Mouse (Mus musculus) yolk sac, embryonic 10.5 days (tissue): ENCODE results near the gene Hao1.

Source experiments
- DNase-seq: peaks from one replicate; pipeline ENCODE4 v3.0.0-alpha.2; 2017; ENCODE audit warnings: low spot score

Gene Hao1

GRCm38 (mm10) chr2:134462321-134462720 is 91.8 kb downstream of the Hao1 start:
- no peak for DNase-seq

GRCm38 (mm10) chr2:134460831-134461230 is 93.3 kb downstream of the Hao1 start:
- DNase-seq: no peak

- DNase-seq: no peak
Observed at GRCm38 (mm10) chr2:134456065-134456505, 98.1 kb downstream of the Hao1 start.

GRCm38 (mm10) chr2:134452748-134453147 is 101.4 kb downstream of the Hao1 start:
- DNase-seq: no peak

- DNase-seq: no peak
Observed at GRCm38 (mm10) chr2:134450976-134451375, 103.2 kb downstream of the Hao1 start.
